ENCODE assay signal across 16 mouse cellular contexts in the genomic region with DNA sequence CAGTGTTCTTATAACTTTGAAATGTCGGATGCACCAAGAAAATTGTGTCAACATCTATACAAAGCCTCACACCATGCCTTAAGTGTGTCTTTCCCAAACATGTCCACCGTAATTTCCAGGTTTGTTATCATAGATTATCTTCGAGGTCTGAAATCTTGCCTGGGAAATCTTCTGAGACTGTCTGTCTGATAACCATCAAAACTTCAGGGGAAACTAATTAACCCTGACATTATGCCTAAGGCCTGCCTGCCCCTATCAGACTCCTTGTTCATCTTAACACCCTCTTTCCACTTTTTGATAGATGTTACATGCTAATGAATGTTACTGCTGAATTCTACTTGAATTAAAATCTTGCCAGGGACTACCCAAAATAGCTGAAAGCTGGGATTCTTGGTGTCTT. TPM values are rescaled to one million over a fixed set of nuclear protein-coding genes. Genes with fewer than 3 reads are reported as not detected.
"Had no signal": no experiment of that assay in that cellular context is flagged by ENCODE, and none has a peak within 500 bp of the region (broad histone marks: within the 10 kb centered on the region; RNA-seq: fewer than 3 reads in every experiment).

No protein-coding gene starts in this region.

- DNase-seq: right cerebral cortex, adult 18-20 months; right cerebral cortex, postnatal 14 days; right cerebral cortex, postnatal 25 days; right cerebral cortex, postnatal 4 days; spleen, adult 18-20 months; thymus, adult 18-20 months; thymus, adult 2 months; thymus, postnatal 14 days; thymus, postnatal 25 days; thymus, postnatal 36 days; thymus, postnatal 4 days had no signal

- H3K4me1 ChIP-seq: neural tube, embryonic 12.5 days; neural tube, embryonic 13.5 days; neural tube, embryonic 15.5 days; stomach, embryonic 15.5 days had no signal

- H3K4me3 ChIP-seq: neural tube, embryonic 12.5 days; neural tube, embryonic 13.5 days; neural tube, embryonic 15.5 days; stomach, embryonic 15.5 days had no signal

RNA-seq across cellular contexts. Expression of a gene that starts 24.1 kb away (rescaled TPM):
- polyA plus RNA-seq: small intestine, adult 2 months had no signal
